Mouse (Mus musculus): ENCODE data around the gene Abcc6.

DNA sequence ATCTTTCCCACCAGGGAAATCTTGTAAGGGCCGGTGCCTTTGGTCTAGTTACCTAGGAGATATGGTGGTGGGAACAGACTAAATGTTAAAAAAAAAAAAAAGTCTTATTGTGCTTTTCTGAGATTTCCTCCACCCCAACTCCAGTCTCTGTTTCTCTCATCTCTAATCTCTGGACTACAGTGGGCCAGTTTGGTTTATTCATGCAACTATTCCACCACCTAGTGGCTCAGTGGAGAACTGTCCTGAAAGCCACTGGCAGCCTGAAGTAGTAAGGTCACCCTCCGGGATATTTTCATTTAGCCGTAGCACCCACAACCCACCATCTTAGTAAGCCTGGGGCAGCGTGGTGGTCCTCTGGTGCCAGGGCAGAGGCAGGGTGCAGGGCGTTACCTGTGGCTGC is 20.5 kb downstream of the Abcc6 start:
- TF ChIP-seq CTCF (IDR thresholded peaks at IDR 0.05; ENCODE audit: low read depth) = peak; percentile 88
- TF ChIP-seq EP300 (IDR thresholded peaks at IDR 0.05; ENCODE audit: low read depth) = no peak
